Mouse (Mus musculus) midbrain, postnatal 0 days (tissue): ENCODE data around the gene Scd4. TPM values are rescaled to one million over a fixed set of nuclear protein-coding genes. Genes with fewer than 3 reads are reported as not detected.
A peak's percentile ranks its signal among the peaks of the same experiment; 100 is the strongest.

Source experiments
- ATAC-seq: fragments of 200-750 bp; cut with Nextera tagmentation; 2 replicates; pipeline ENCODE4 v1.8.0; 2017; ENCODE audit warnings: moderate number of reproducible peaks, mild to moderate bottlenecking, moderate TSS enrichment, moderate library complexity; ENCODE audit not compliant: low FRiP score
- DNase-seq: peaks from one replicate; pipeline ENCODE4 v3.0.0-alpha.2; 2015; ENCODE audit warnings: low spot score
- H3K27ac ChIP-seq: fragments of 300-500 bp; sonication (generic); 2 replicates; pipeline ENCODE4 v1.5.1; 2014; ENCODE audit warnings: low read depth, mild to moderate bottlenecking, low read length, mixed read lengths
- H3K27me3 ChIP-seq: fragments of 300-500 bp; sonication (generic); 2 replicates; pipeline ENCODE4 v1.6.1; 2014; ENCODE audit warnings: low read length, control low read depth, mixed read lengths; ENCODE audit not compliant: insufficient read depth
- H3K36me3 ChIP-seq: fragments of 300-500 bp; sonication (generic); 2 replicates; pipeline ENCODE4 v1.6.1; 2014; ENCODE audit warnings: low read length, control low read depth, mixed read lengths; ENCODE audit not compliant: insufficient read depth
- H3K4me1 ChIP-seq: fragments of 300-500 bp; sonication (generic); 2 replicates; pipeline ENCODE4 v1.6.1; 2014; ENCODE audit warnings: mild to moderate bottlenecking, control low read depth, antibody characterized with exemption, low read length, mixed read lengths; ENCODE audit not compliant: insufficient read depth
- H3K4me2 ChIP-seq: fragments of 300-500 bp; sonication (generic); 2 replicates; pipeline ENCODE4 v1.6.1; 2014; ENCODE audit warnings: low read depth, mild to moderate bottlenecking, low read length, mixed read lengths; ENCODE audit not compliant: poor library complexity, severe bottlenecking
- H3K4me3 ChIP-seq: fragments of 300-500 bp; sonication (generic); 2 replicates; pipeline ENCODE4 v1.5.1; 2014; ENCODE audit warnings: low read depth, mild to moderate bottlenecking, low read length, moderate library complexity
- H3K9ac ChIP-seq: fragments of 300-500 bp; sonication (generic); replicated peaks from 2 replicates; pipeline ENCODE4 v1.6.1; 2014; ENCODE audit warnings: mild to moderate bottlenecking, low read length, moderate library complexity, mixed read lengths; ENCODE audit not compliant: poor library complexity, severe bottlenecking
- H3K9me3 ChIP-seq: fragments of 300-500 bp; sonication (generic); 2 replicates; pipeline ENCODE4 v1.6.1; 2016; ENCODE audit warnings: low read length, control low read depth
- CTCF ChIP-seq: IDR thresholded peaks from 2 replicates; pipeline ENCODE4 v1.5.1; 2016; ENCODE audit warnings: antibody characterized with exemption, mild to moderate bottlenecking
- WGBS: fragments of 180-500 bp; shearing (Covaris S2); extraction: QIAGEN DNeasy Blood & Tissue Kit; methylation state at CpG from one replicate; pipeline ENCODE4 v1.1.7; 2014; 5-methylcytosine and 5-hydroxymethylcytosine counted together
- polyA plus RNA-seq: library from polyadenylated mRNA; unstranded; fragments of >200 nt; fragmentation: Nextera tagmentation; extraction: Ambion mirVana; gene quantifications from 2 replicates; pipeline ENCODE4 v1.2.1, GENCODE M21; 2015
- total RNA-seq: library from RNA; depleted of rRNA; stranded (reverse); fragments of >200 nt; gene quantifications from 2 replicates; pipeline ENCODE4 v1.2.3, GENCODE M21; 2014

Gene Scd4
- total and polyA plus RNA-seq, 2 experiments from 2014 or later = 0.17 to 0.44 TPM

GRCm38 (mm10) chr19:44316752-44317315 lies 16.1 kb upstream of the Scd4 start:
- no peak for DNase-seq
- no peak overlapping the region for H3K27ac ChIP-seq
- H3K36me3 ChIP-seq = no peaks in the 10 kb centered on the region
- no peak overlapping the region for H3K4me2 ChIP-seq
- H3K9ac ChIP-seq = no peak overlapping the region
- ATAC-seq = no peak
- no peak overlapping the region for H3K4me3 ChIP-seq
- WGBS = 64% methylated on average over 5 of the region's 5 CpGs
- H3K9me3 ChIP-seq = no peaks in the 10 kb centered on the region
- H3K27me3 ChIP-seq = no peaks in the 10 kb centered on the region
- no peaks in the 10 kb centered on the region for H3K4me1 ChIP-seq
- TF ChIP-seq CTCF = no peak

GRCm38 (mm10) chr19:44317391-44317790 lies 15.5 kb upstream of the Scd4 start:
- Histone ChIP-seq H3K4me3 (no peak overlapping the region), H3K27ac (no peak overlapping the region), H3K9ac (no peak overlapping the region), H3K27me3 (no peaks in the 10 kb centered on the region), H3K36me3 (no peaks in the 10 kb centered on the region), H3K4me1 (no peaks in the 10 kb centered on the region), H3K4me2 (no peak overlapping the region), H3K9me3 (no peaks in the 10 kb centered on the region)
- no peak for TF ChIP-seq CTCF
- no peak for ATAC-seq
- 81% methylated on average over 5 of the region's 5 CpGs for WGBS
- no peak for DNase-seq

- no peaks in the 10 kb centered on the region for H3K9me3 ChIP-seq
- H3K27me3 ChIP-seq = no peaks in the 10 kb centered on the region
- H3K4me2 ChIP-seq = no peak overlapping the region
Measured at GRCm38 (mm10) chr19:44318545-44318944, 14.3 kb upstream of the Scd4 start.

GRCm38 (mm10) chr19:44320316-44320715 lies 12.6 kb upstream of the Scd4 start:
- WGBS = 81% methylated on average over 3 of the region's 3 CpGs
- Histone ChIP-seq H3K4me3 (no peak overlapping the region), H3K4me2 (no peak overlapping the region), H3K4me1 (no peaks in the 10 kb centered on the region), H3K27ac (no peak overlapping the region), H3K27me3 (no peaks in the 10 kb centered on the region), H3K9me3 (no peaks in the 10 kb centered on the region), H3K9ac (no peak overlapping the region), H3K36me3 (no peaks in the 10 kb centered on the region)
- no peak for ATAC-seq
- no peak for TF ChIP-seq CTCF
- DNase-seq = no peak

More at GRCm38 (mm10) chr19:44318545-44318944, 14.3 kb upstream of the Scd4 start:
- H3K27ac ChIP-seq = no peak overlapping the region
- ATAC-seq (no peak), DNase-seq (no peak)
- H3K4me3 ChIP-seq = no peak overlapping the region
- no peaks in the 10 kb centered on the region for H3K4me1 ChIP-seq
- no peaks in the 10 kb centered on the region for H3K36me3 ChIP-seq
- H3K9ac ChIP-seq = no peak overlapping the region
- peak; percentile 45 for TF ChIP-seq CTCF

GRCm38 (mm10) chr19:44321201-44321600 lies 11.7 kb upstream of the Scd4 start:
- Histone ChIP-seq H3K4me2 (no peak overlapping the region), H3K27ac (no peak overlapping the region), H3K9ac (no peak overlapping the region), H3K36me3 (no peaks in the 10 kb centered on the region), H3K4me3 (no peak overlapping the region), H3K27me3 (no peaks in the 10 kb centered on the region), H3K9me3 (no peaks in the 10 kb centered on the region), H3K4me1 (no peaks in the 10 kb centered on the region)
- ATAC-seq = no peak
- no peak for TF ChIP-seq CTCF
- 72% methylated on average over 4 of the region's 4 CpGs for WGBS
- no peak for DNase-seq

GRCm38 (mm10) chr19:44321631-44322030 lies 11.3 kb upstream of the Scd4 start:
- Histone ChIP-seq H3K4me3 (no peak overlapping the region), H3K9me3 (no peaks in the 10 kb centered on the region), H3K4me1 (no peaks in the 10 kb centered on the region), H3K27me3 (no peaks in the 10 kb centered on the region), H3K36me3 (no peaks in the 10 kb centered on the region), H3K4me2 (no peak overlapping the region), H3K9ac (no peak overlapping the region), H3K27ac (no peak overlapping the region)
- no peak for TF ChIP-seq CTCF
- no peak for DNase-seq
- 87% methylated on average over 2 of the region's 2 CpGs for WGBS
- ATAC-seq = no peak
